Mouse (Mus musculus) brain, adult 2 months (tissue): ENCODE results near the gene Tex14.
A peak's percentile ranks its signal among the peaks of the same experiment; 100 is the strongest.

ENCODE experiments used
- DNase-seq: peaks from one replicate; pipeline ENCODE4 v3.0.0; 2011; ENCODE audit warnings: low read depth, low spot score

The Tex14 gene

DNA sequence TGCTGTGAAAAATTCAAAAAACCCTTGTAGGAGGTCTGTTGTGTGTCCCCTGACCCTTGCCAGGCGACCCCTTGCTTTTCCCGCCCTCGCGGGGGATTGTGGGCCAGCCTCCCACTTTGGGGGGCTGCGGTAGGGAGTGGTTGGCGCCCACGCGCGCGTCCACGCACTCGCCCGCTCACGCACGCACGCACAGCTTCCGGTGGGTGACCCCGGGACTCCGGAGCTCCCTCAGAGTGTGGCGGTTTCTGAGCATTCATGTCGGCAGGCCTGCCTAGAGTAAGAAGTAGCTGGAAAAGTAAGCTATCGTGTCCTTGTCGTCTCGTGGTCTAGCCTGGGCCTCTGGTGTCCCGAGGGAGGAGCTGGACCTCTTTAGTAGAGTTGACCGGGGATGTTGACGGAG is at the start of gene Tex14, which contains the start of gene Rad51c:
TSS of gene Tex14 (plus strand) at position 190 of the 400 bp plus-strand sequence.
TSS of gene Rad51c (minus strand) at position 79 of the 400 bp plus-strand sequence.
- DNase-seq, result no peak

DNA sequence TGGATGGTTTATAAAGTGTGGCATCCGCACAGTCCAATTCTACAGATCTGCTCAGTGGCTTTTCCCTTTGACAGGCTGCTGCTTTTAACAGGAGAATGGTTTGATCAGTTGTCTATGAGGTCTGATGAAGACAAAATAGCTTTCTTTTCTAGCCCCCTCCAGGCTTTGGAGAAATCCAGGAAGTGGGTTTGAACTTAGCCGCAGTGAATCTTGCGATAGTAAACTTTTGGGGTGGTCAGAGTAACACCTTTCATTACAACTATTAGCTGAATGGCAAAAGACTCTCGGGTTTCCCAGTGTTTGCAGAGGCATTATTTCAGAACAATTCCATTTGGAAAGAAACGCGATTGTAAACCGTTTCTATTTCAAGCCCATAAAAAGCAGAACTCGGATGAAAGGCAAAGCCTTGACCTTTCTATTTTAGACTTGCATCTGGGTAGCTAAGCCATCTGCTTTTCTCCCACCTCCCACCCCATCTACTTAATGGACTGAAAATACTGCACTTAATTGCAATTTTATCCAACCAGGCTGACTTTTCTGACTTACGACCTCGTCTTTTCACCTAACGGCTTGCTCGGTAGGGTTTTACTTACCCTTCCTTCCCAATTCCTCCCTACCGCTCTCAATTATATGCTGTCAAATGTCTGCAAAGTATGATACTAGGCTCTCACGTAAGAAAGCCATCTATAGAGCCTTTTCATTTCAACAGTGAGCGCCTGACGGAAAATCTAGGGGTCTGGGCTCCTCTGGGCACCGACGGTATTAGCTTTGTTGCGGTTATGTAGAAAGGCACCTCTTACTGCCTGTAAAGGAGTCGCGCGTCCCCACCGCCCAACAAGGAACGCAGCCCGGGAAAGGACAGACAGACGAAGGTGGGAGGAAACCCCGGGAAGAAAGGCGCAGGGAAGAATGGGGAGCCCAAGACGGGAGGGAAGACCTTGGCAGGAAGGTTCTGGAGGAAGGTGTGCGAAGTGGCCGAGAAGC is 47.3 kb upstream of the Tex14 start:
- DNase-seq, result peak; percentile 45

DNA sequence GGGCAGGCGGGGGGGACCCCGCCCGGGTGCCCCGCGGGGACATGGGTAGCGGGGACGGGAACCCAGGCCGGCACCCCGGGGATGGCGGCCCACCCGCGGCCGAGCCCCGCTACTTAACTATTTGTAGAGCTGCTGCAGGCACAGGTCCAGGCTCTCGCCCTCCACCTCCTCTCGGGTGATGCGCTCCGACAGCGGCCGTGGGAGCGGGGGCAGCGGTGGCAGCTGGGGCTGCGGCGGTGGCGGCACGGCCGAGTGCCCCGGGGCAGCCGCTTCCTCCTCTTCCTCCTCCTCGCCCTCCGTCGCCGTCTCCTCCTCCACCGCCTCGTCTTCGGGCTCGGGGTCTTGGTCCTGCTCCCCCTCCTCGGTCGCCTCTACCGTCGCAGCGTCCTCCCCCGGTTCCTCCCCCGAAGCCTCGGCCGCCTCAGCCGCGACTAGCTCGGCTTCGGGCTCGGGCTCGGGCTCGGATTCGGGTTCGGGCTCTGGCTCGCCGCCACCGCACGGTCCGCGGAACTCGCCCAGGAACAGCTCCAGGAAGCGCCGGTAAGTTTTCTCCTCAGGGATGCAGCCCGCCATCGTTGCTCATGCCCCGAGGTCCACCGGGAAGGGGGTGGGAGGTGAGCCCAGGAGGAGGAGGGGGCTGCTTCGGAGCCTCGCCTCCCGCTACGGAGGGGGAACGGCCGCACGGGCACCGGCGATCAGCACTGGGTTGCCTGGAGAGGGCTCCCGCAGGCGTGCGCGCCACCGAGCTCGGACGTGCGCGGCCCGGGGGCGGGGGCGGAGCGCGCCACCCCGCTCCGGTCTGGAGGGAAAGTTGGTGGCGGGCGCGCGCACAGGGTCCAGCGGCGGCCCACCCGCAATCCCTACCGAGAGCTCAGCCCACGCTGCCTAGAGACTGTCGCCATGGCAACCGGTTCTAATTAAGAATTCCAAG is 46.3 kb upstream of the Tex14 start, which contains the start of gene Ppm1e:
TSS of gene Ppm1e (minus strand) at position 693 of the 931 bp plus-strand sequence.
- DNase-seq, result peak; percentile 89

DNA sequence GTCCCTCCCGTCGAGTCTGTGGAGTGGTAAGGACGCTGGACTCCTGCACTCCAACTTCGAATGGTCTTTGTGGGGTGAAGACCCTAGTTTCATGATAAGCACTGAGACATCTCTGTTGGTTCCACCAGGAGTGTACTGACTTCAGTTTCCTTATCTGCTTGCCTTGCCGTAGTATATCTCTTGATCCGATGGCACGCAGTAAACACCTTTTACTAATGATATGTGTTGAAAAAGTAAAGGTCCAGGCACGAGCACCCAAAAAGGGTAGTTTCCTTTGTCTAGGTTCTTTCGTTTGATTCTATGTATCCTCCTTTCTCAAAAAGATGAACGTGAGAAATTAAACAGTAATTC is 45.6 kb upstream of the Tex14 start:
- no peak for DNase-seq

DNA sequence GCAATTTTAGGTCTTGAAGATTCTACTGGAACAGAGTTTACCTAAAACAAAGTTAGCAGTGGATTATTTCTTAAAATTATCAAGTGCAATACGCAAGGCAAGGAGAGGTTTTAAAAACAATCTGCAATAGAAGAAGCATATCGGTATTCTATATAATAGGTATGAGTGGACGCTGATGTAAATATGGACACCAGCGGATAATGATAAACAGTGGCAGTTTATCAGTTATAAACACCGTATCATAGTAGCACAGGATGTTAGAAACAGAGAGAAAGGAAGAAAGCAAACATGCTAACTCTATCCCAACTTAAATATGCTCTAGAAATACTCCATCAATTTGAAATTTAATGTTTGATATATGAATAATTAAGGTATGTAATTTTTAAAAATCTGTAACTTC is 39.7 kb upstream of the Tex14 start:
- DNase-seq, result no peak

DNA sequence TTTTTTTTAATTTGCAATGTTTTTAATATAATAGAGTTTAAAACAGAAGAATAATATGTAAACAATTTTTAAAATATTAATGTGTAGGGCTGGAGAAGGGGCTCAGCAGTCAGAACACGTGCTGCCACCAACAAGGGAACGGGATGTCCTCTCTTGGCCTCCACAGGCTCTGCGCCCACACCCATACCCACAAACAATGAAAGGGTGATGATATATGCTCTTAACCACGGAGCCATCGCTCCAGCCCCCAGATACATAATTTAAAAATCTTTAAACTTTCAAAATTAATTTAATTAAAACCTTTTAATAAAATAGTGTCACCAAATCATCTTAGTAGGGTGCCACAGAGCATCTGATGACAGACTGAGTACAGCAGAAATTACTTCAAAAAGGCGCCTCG is 37.8 kb upstream of the Tex14 start:
- no peak for DNase-seq

DNA sequence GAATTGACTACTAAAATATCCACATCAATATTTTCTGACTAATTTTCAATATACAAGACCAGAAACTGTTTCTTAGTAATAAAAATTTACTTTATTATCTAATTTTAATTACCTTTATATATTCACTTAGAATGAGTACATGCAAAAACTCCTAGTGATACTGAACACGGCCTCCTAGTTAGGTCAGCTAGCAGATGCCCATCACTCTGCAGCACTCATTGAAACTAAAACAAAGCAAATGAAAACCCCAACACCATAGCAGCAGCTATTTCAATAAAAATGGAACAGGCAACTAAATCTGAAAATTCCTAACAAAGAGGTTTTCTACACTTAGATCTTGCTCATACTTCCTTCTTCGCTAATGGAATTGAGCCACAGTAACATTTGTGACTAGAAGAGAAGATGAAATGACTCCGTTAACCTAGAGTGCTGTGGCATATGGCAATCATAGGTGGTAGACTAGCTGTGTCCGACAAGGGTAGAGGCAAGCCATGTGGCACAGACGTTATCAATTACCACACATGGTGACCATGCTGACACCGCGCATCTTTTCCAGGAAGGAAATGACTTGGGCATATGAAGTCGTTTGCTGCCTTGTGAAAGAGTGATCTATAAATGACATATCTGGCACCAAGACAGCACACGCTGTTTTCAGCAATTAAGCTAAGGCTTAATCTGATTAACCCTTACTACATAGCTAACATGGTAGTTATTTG is 36.8 kb upstream of the Tex14 start:
- DNase-seq, result peak; percentile 18

DNA sequence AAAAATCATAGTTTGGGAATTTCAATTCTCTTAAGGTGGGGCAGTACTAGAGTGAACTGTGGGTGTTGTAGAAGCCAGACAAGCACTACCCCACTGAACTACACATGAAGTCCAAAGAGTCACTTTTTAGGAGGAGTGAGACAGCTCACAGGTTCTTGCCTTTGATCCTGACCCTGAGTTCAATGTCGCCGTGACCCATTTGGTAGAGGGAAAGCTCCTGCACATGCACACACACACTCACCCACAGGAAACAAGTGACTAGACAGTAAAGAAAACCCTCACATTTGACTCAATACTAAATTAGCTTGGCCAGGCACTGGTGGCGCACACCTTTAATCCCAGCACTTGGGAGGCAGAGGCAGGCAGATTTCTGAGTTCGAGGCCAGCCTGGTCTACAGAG is 20.3 kb upstream of the Tex14 start:
- DNase-seq, result no peak

DNA sequence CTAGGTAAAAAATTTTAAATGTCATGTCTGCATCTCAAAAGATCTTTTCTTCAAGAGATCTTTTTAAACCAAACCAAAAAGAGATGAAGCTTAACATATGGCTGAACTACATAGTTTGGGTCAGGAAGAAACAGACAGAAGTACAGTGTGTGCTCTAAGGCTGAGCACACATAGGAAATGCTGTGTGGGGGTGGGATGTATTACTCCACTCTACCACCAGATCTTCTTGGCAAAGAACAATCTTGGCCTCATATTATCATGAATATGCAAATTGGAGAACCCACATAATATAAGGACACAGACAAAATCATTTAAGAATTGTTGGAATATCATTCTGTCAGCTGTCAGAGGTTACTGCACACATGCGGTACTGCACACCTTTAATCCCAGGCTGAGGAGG is 19.2 kb upstream of the Tex14 start:
- peak; percentile 66 for DNase-seq

DNA sequence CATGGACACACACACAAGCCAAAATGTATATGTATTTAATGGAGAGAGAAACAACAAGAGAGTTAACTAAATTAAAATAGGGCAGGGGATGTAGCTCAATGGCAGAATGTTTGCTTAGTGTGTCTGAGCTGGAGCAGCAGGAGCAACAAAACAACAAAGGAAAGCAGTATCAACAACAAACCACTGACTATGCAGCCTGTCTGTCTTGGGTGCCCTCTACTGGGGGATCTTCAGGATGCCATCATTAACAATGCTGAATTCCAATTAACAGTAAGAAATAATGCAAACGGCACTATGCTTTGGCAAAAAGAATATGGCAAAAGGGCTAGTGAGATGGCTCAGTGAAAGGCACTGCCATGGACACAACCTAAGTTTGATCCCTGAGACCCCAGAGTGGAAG is 11.0 kb upstream of the Tex14 start:
- peak; percentile 67 for DNase-seq

DNA sequence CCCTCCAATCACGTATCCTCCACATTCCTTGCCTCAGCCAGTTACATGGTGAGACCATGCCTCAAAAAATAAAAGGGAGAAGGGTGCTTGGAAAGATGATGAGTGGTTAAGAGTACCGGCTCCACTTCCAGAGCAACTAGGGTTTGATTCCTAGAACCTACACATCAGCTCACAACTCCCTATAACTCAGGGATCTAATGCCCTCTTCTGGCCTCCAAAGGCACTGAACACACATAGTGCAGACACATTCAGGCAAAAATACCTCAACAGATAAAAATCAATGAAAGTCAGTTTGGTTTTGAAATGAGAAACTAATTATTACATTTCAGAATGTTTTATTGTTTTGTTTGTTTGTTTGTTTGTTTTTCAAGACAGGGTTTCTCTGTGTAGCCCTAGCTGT is 6.5 kb upstream of the Tex14 start:
- no peak for DNase-seq

DNA sequence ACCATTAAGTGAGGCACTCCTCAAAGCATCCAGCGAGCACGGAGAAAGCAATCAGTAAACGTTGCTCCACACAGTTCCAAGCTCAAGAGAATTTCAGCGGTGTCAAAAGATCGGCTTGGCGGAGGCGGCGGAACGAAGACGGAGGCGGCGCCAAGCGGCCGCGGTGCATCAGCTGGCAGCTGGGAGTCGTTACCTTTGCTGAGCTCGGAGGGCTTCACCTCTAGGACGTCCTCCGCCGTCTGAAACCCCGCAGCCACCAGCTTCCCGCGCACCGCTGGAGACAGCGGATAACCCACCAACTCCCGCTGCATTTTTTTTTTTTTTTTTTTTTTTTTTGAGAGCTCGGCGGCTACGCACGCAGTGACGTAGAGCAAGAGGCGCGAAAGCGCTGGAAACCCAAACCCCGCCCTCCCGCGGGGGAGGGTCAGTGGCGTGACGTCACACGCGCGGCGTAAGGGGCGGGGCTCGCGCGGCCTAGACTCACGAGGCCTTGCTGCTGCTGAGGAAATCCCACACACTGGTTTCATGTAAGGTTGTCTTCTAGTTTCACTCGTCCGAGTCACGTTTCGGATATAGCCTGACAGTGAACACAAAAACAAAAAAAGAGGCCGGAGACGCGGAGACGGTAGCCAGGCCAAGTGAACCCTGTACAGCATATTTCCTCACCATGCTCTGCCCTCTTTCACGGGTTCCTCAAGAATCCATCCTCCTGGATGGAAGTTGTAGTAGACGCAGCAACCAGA is 583 bp upstream of the Tex14 start:
- peak; percentile 97 for DNase-seq

DNA sequence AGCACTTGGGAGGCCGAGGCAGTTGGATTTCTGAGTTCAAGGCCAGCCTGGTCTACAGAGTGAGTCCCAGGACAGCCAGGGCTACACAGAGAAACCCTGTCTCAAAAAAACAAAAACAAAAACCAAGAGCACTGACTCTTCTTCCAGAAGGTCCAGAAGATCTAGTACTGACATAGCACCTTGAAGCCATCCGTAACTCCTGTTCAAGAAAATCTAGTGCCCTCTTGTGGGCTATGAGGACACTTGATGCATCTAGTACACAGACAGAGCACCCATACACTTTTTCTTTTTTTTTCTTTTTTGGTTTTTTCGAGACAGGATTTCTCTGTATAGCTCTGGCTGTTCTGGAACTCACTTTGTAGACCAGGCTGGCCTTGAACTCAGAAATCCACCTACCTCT is 8.5 kb downstream of the Tex14 start:
- peak; percentile 41 for DNase-seq

DNA sequence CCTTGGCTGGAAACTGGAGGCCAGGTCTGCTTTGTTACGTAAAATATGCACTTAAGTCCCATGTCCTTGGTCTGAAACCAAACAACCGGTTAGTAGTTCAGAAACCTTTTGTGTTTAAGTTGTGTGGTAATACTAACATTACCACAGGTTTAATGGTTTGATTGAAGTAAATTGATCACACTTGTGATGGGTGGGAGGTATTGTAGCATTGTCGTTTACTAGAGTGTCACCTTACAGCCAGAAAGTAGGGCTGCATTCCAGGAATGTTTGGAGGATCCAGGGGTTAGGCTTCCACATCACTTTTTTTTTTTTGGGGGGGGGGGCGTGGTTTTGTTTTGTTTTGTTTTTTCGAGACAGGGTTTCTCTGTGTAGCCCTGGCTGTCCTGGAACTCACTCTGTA is 11.3 kb downstream of the Tex14 start:
- DNase-seq, result no peak

DNA sequence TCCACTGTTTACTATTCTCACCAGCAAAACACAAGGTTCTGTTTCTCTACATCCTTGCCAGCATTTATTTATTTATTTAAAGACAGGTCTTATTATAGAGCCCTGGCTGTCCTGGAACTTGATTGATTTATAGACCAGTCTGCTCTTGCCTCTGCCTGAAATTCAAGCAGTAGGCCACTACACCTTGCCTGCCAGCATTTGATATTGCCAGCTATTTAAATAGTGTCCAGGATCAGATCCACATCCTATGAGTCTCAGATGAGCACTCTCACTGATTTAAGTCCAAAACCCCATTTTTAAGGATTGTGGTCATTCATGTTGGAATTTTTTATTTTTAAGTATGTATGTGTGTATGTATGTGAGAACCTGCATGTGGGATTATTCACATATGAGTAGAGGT is 16.0 kb downstream of the Tex14 start:
- DNase-seq, result no peak

DNA sequence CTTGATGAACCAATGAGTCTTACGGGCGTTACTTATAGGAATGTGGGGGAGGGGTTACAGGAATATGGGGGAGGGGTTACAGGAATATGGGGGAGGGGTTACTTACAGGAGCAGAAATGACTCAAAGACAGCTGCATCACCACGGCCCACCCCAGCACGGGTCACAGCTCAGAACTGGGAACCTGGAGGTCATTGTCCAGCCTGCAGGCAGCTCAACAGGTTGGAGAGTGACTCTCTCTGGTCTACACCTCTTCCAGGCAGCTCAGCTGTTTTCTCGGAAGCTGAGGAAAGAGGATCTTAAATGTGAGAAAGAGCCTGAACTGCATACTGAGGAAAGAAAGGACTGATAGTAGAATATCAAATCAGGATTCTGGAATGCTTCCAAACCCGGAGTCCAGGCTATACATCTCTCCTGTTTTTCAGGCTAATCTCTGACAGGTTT is 16.9 kb downstream of the Tex14 start:
- peak; percentile 35 for DNase-seq

DNA sequence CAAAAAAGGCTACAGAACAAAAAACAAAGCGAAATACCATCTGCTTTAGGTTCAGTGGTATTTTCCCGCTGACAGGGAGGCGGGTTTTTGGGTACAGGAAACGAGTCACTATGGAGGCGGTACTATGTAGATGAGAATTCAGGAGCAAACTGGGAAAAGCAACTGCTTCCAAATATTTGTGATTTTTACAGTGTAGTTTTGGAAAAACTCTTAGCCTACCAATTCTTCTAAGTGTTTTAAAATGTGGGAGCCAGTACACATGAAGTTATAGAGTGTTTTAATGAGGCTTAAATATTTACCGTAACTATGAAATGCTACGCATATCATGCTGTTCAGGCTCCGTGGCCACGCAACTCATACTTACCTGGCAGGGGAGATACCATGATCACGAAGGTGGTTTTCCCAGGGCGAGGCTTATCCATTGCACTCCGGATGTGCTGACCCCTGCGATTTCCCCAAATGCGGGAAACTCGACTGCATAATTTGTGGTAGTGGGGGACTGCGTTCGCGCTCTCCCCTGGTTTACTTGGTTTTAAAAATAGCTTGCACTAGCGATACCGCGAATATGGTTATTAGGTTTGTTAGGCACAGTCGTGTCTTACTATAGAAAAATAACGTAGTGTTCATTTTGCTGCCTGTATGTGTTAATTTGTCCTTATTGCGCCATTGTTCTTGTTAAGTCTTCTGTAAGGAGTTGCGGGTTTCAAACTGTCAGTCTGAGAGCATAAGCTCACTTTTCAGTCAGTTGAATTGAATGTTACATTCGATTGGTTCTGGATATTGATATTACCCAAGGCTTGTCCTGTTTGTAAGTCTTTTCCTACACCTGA is 17.9 kb downstream of the Tex14 start:
- DNase-seq, result peak; percentile 96

DNA sequence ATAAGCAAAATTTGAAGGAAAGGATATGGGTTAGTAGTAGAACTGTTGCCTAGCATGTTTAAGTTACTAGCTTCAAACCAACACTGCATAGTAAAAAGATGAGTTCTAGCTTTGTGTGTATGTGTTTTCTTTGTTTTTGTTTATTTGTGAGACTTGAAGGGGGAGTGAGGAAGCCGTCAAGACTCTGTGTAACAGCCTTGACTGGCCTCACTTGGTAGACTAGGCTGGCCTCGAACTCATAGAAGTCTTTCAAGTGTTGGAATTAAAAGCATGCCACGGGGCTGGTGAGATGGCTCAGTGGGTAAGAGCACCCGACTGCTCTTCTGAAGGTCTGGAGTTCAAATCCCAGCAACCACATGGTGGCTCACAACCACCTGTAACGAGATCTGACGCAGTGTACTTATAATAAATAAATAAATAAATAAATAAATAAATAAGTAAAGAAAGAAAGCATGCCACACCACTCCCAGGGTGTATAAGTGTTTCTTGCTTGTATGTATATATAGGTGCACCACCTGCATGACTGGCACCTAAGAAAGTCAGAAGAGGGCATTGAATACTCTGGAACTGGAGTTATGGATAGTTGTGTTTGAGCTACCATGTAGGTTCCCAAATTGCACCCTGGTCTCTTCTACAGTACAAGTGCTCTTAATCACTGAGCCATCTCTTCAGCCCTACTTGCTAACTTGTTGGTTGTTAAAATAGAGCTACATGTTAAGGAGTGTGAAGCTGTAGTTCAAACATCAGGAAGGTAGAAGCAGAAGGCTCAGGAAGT is 18.9 kb downstream of the Tex14 start:
- DNase-seq, result no peak

DNA sequence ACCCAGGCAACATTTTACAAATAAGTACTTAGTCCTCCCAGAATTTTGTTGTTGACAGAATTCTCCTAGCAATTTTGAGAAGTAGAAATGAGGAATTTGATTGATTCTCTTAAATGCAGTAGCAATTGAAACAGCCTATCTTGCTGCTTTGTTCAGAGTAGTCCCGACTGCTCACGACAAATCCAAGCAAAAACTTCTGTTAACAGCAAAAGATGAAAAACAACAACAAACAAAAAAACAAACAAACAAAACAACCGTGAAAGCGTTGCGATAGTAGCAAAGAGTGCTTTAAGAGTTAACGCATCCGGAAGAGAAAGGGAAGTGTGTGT is 21.2 kb downstream of the Tex14 start:
- DNase-seq, result no peak
